Mouse (Mus musculus): Measurements from ENCODE around the gene Lrp6. TPM values are rescaled to one million over a fixed set of nuclear protein-coding genes. Genes with fewer than 3 reads are reported as not detected.
A peak's percentile ranks its signal among the peaks of the same experiment; 100 is the strongest.

Lrp6 gene
- polyA plus RNA-seq, 1 experiment from 2014 or later: 10.1 TPM

- TF ChIP-seq EP300 (IDR thresholded peaks at IDR 0.05; ENCODE audit: low read depth): no peak
- no peak for TF ChIP-seq CTCF (IDR thresholded peaks at IDR 0.05; ENCODE audit: low read depth)
- Histone ChIP-seq H3K27ac (ENCODE audit: low read depth) (no peak overlapping the region), H3K4me3 (ENCODE audit: low read depth, low read length) (no peak overlapping the region), H3K9me3 (ENCODE audit: low read length) (no peaks in the 10 kb centered on the region), H3K4me2 (ENCODE audit: low read depth, low read length) (no peak overlapping the region), H3K9ac (replicated peaks) (no peak overlapping the region), H3K36me3 (replicated peaks; ENCODE audit: insufficient read depth, low read length) (no peaks in the 10 kb centered on the region), H3K4me1 (ENCODE audit: insufficient read depth) (peaks cover 10% of the 10 kb centered on the region), H3K27me3 (ENCODE audit: insufficient read depth, low read length) (no peaks in the 10 kb centered on the region)
- 42% methylated on average over 3 of the region's 3 CpGs for WGBS (ENCODE audit: insufficient replicate concordance)
- ATAC-seq: no peak
- DNase-seq: no peak
Observed at GRCm38 (mm10) chr6:134417886-134418285, 148.9 kb downstream of the Lrp6 start.

DNA sequence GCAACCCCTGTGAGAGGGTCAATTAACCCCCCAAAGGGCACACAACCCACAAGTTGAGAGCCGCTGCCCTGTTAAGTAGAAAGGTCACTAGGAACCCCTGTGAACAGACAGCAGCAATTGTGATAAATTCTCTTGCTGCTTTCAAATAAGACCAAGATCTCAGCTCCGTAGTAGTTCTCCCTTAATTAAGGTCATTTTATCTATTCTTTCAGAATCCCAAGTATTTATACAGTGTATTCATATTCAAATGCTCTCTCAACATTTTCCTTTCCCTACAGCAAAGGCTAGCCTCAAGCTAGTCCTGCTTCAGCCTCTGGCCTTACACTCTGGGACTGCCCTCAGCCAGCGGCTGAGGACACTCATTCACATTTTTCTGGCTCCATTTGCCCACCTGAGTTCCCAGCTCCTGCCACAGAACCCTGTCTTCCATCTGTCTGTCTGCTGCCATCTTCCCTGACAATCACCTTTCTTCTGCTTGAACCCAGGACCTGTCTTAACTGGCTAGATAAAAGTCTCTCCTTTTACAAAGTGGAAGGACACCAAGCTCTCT is 150.1 kb downstream of the Lrp6 start:
- Histone ChIP-seq H3K36me3 (replicated peaks; ENCODE audit: insufficient read depth, low read length) (no peaks in the 10 kb centered on the region), H3K4me3 (ENCODE audit: low read depth, low read length) (no peak overlapping the region), H3K27me3 (ENCODE audit: insufficient read depth, low read length) (no peaks in the 10 kb centered on the region), H3K9me3 (ENCODE audit: low read length) (no peaks in the 10 kb centered on the region), H3K4me1 (ENCODE audit: insufficient read depth) (peaks cover 10% of the 10 kb centered on the region), H3K9ac (replicated peaks) (no peak overlapping the region), H3K4me2 (ENCODE audit: low read depth, low read length) (no peak overlapping the region), H3K27ac (ENCODE audit: low read depth) (no peak overlapping the region)
- ATAC-seq: no peak
- 69% methylated on average over 3 of the region's 3 CpGs for WGBS (ENCODE audit: insufficient replicate concordance)
- DNase-seq: no peak
- TF ChIP-seq EP300 (IDR thresholded peaks at IDR 0.05; ENCODE audit: low read depth) (no peak), CTCF (IDR thresholded peaks at IDR 0.05; ENCODE audit: low read depth) (no peak)

- Histone ChIP-seq H3K27ac (ENCODE audit: low read depth) (no peak overlapping the region), H3K4me2 (ENCODE audit: low read depth, low read length) (peak overlapping the region; percentile 55), H3K4me1 (ENCODE audit: insufficient read depth) (peaks cover 10% of the 10 kb centered on the region), H3K9ac (replicated peaks) (no peak overlapping the region), H3K27me3 (ENCODE audit: insufficient read depth, low read length) (no peaks in the 10 kb centered on the region), H3K4me3 (ENCODE audit: low read depth, low read length) (no peak overlapping the region), H3K36me3 (replicated peaks; ENCODE audit: insufficient read depth, low read length) (no peaks in the 10 kb centered on the region), H3K9me3 (ENCODE audit: low read length) (no peaks in the 10 kb centered on the region)
- DNase-seq (no peak), ATAC-seq (no peak)
- 55% methylated on average over 4 of the region's 4 CpGs for WGBS (ENCODE audit: insufficient replicate concordance)
- TF ChIP-seq CTCF (IDR thresholded peaks at IDR 0.05; ENCODE audit: low read depth) (no peak), EP300 (IDR thresholded peaks at IDR 0.05; ENCODE audit: low read depth) (no peak)
Observed at GRCm38 (mm10) chr6:134414532-134414883, 152.3 kb downstream of the Lrp6 start.

- Histone ChIP-seq H3K4me3 (ENCODE audit: low read depth, low read length) (peak overlapping the region; percentile 22; the same call in 1 of the 2 replicates), H3K4me2 (ENCODE audit: low read depth, low read length) (peak overlapping the region; percentile 55), H3K4me1 (ENCODE audit: insufficient read depth) (peaks cover 10% of the 10 kb centered on the region), H3K9ac (replicated peaks) (no peak overlapping the region), H3K36me3 (replicated peaks; ENCODE audit: insufficient read depth, low read length) (no peaks in the 10 kb centered on the region), H3K27ac (ENCODE audit: low read depth) (no peak overlapping the region), H3K9me3 (ENCODE audit: low read length) (no peaks in the 10 kb centered on the region), H3K27me3 (ENCODE audit: insufficient read depth, low read length) (no peaks in the 10 kb centered on the region)
- no peak for TF ChIP-seq CTCF (IDR thresholded peaks at IDR 0.05; ENCODE audit: low read depth)
- no peak for TF ChIP-seq EP300 (IDR thresholded peaks at IDR 0.05; ENCODE audit: low read depth)
- ATAC-seq (peak; percentile 74), DNase-seq (no peak)
- WGBS (ENCODE audit: insufficient replicate concordance): 42% methylated on average over 18 of the region's 18 CpGs
Observed at GRCm38 (mm10) chr6:134413706-134414531, 152.8 kb downstream of the Lrp6 start.

DNA sequence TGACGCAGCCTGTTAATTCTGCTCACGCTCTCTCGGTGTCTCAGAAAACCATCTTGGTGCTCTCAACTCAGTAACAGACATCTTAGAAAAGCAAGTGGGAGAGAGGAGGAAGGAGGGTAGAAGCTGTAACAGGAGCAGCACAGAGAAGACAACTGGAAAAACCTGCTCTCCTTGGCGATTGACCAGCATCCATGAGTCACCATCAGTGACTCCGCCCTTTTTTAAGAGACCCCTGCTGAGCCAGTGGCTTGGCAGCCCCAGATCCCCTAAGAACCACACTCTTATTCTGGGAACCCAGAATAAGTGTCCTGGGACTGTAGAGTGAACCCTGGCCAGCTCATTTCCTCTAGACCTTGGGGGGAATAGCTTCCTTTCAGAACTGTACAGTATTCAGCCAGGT is 159.5 kb downstream of the Lrp6 start:
- no peak for ATAC-seq
- no peak for DNase-seq
- TF ChIP-seq CTCF (IDR thresholded peaks at IDR 0.05; ENCODE audit: low read depth) (no peak), EP300 (IDR thresholded peaks at IDR 0.05; ENCODE audit: low read depth) (no peak)
- no peak overlapping the region for H3K27ac ChIP-seq (ENCODE audit: low read depth)
- 69% methylated on average over 5 of the region's 5 CpGs for WGBS (ENCODE audit: insufficient replicate concordance)
- H3K36me3 ChIP-seq (replicated peaks; ENCODE audit: insufficient read depth, low read length): no peaks in the 10 kb centered on the region
- H3K4me3 ChIP-seq (ENCODE audit: low read depth, low read length): no peak overlapping the region
- no peaks in the 10 kb centered on the region for H3K9me3 ChIP-seq (ENCODE audit: low read length)
- no peak overlapping the region for H3K9ac ChIP-seq (replicated peaks)
- no peaks in the 10 kb centered on the region for H3K27me3 ChIP-seq (ENCODE audit: insufficient read depth, low read length)
- no peak overlapping the region for H3K4me2 ChIP-seq (ENCODE audit: low read depth, low read length)
- H3K4me1 ChIP-seq (ENCODE audit: insufficient read depth): no peaks in the 10 kb centered on the region

- Histone ChIP-seq H3K27me3 (ENCODE audit: insufficient read depth, low read length) (no peaks in the 10 kb centered on the region), H3K4me1 (ENCODE audit: insufficient read depth) (no peaks in the 10 kb centered on the region), H3K9ac (replicated peaks) (no peak overlapping the region), H3K4me3 (ENCODE audit: low read depth, low read length) (no peak overlapping the region), H3K4me2 (ENCODE audit: low read depth, low read length) (no peak overlapping the region), H3K27ac (ENCODE audit: low read depth) (no peak overlapping the region), H3K36me3 (replicated peaks; ENCODE audit: insufficient read depth, low read length) (no peaks in the 10 kb centered on the region), H3K9me3 (ENCODE audit: low read length) (no peaks in the 10 kb centered on the region)
- DNase-seq (no peak), ATAC-seq (no peak)
- 69% methylated on average over 9 of the region's 9 CpGs for WGBS (ENCODE audit: insufficient replicate concordance)
- TF ChIP-seq EP300 (IDR thresholded peaks at IDR 0.05; ENCODE audit: low read depth) (no peak), CTCF (IDR thresholded peaks at IDR 0.05; ENCODE audit: low read depth) (no peak)
Observed at GRCm38 (mm10) chr6:134403684-134404070, 163.1 kb downstream of the Lrp6 start.
